Mouse (Mus musculus) heart, postnatal 0 days (tissue): ENCODE measurements around the gene 1700020A23Rik.

Source experiments
- CTCF ChIP-seq: IDR thresholded peaks from 2 replicates; pipeline ENCODE4 v1.5.1; 2016; ENCODE audit warnings: antibody characterized with exemption, control low read depth, low read depth
- EP300 ChIP-seq: IDR thresholded peaks from 2 replicates; pipeline ENCODE4 v1.6.1; 2016; ENCODE audit warnings: antibody characterized with exemption, low read depth

DNA sequence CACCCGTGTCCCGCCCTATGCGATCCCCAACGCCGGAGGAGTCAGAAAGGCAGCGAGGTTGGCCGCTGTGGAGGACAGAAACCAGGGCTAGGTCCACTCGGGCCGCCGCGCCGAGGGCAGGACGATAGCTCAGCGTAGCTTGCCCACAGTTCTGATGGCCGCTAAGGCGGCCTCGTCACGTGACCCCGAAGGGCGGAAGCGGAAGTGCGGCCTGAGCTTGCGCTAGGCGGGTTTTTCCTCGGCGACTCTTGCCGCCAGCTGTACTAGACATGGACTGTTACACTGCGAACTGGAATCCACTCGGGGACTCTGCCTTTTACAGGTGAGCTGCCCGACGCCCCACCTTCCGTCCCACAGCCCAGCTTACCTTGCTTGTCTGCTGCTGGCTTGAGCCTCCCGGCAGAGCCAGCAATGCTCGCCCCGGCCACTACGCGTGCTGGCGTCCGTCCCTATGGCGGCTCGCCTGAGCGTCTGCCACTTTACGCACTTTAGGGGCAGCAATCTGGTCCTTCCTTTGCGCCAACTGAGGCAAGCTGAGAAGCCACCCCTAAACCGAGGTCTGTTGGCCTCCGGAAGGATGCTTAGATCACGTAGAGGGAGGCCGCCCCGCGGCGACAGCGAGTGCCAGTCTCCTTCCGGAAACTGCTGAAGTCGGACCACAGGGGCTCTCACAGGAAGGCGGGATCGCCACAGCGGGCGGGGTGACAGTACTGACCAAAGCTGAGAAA lies 19.2 kb downstream of the 1700020A23Rik start, which contains the start of the genes Vps16 and Pced1a:
- TF ChIP-seq CTCF (peak; percentile 42; the same call in 1 of the 2 replicates), EP300 (no peak)
